Comparison of ENCODE assay signal across 7 mouse cellular contexts in the genomic region with DNA sequence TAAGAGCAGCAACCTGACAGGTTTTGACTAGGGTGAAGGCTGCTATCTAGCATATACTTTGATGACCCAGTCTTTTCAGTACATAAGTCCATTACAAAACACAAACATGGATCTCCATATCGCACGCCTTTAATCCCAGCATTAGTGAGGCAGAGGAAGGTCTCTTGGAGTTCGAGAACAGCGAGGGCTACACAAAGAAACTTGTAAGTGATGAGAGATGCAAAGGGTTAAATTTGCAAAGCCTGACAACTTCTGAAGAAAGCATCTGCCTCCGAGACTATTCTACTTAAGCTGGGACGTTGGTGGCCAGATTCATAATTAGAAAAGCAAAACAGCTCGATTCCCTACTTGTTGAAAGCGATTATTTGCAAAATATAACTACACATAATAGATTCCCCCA. TPM values are rescaled to one million over a fixed set of nuclear protein-coding genes. Genes with fewer than 3 reads are reported as not detected.
A peak's percentile ranks its signal among the peaks of the same experiment; 100 is the strongest.
DNase-seq lines count a peak whose midpoint lies in the region; ATAC-seq and TF ChIP-seq lines count a peak whose summit lies in the region.

No protein-coding gene starts in this region.

- H3K36me3 ChIP-seq in thymus, adult 2 months (ENCODE audit: control insufficient read depth, insufficient read depth, low read length) = peaks cover 29% of the 10 kb centered on the region
- H3K36me3 ChIP-seq in forebrain, embryonic 14.5 days (ENCODE audit: control insufficient read depth, insufficient read depth, low read length) = peaks cover 47% of the 10 kb centered on the region
- H3K36me3 ChIP-seq in liver, embryonic 15.5 days (replicated peaks) = peaks cover 43% of the 10 kb centered on the region

- H3K9ac ChIP-seq in forebrain, embryonic 14.5 days (ENCODE audit: low read length) = no peak overlapping the region
- H3K9ac ChIP-seq in liver, embryonic 15.5 days = peak overlapping the region; percentile 7; the same call in 1 of the 2 replicates

- no peak overlapping the region; the same call in 1 of the 2 replicates for H3K27ac ChIP-seq in thymus, adult 2 months (ENCODE audit: control insufficient read depth, insufficient read depth, low read length)
- H3K27ac ChIP-seq in forebrain, embryonic 14.5 days (ENCODE audit: low read depth, low read length) = no peak overlapping the region
- H3K27ac ChIP-seq in liver, embryonic 15.5 days (replicated peaks) = peak overlapping the region; percentile 64

- ATAC-seq in forebrain, embryonic 14.5 days = no peak; the same call in 1 of the 2 replicates
- ATAC-seq in liver, embryonic 15.5 days (ENCODE audit: insufficient read depth) = no peak; the same call in 1 of the 2 replicates

- H3K27me3 ChIP-seq in thymus, adult 2 months (ENCODE audit: control insufficient read depth, insufficient read depth, low read length) = no peaks in the 10 kb centered on the region
- H3K27me3 ChIP-seq in forebrain, embryonic 14.5 days (replicated peaks; ENCODE audit: control insufficient read depth, insufficient read depth, low read length) = no peaks in the 10 kb centered on the region
- H3K27me3 ChIP-seq in liver, embryonic 15.5 days = no peaks in the 10 kb centered on the region

- TF ChIP-seq CTCF in thymus, adult 2 months (IDR thresholded peaks at IDR 0.05; ENCODE audit: borderline replicate concordance, control insufficient read depth, extremely low read depth, insufficient read depth, low read length, poor library complexity) = no peak

- H3K4me2 ChIP-seq in forebrain, embryonic 14.5 days (ENCODE audit: low read length) = peak overlapping the region; percentile 51
- H3K4me2 ChIP-seq in liver, embryonic 15.5 days = peak overlapping the region; percentile 87

- DNase-seq in thymus, adult 2 months = peak; percentile 44
- no peak for DNase-seq in thymus, postnatal 25 days
- no peak for DNase-seq in forebrain, embryonic 14.5 days (ENCODE audit: low spot score)
- DNase-seq in urinary bladder, postnatal 36 days (ENCODE audit: low spot score in 2 of 2) = no peak
- no peak for DNase-seq in retina, embryonic 14.5 days (ENCODE audit: low spot score)
- no peak for DNase-seq in layer of hippocampus, adult 9-10 months (ENCODE audit: low spot score)

- no peak for TF ChIP-seq POLR2A in thymus, adult 2 months (IDR thresholded peaks at IDR 0.05; ENCODE audit: control insufficient read depth, extremely low read depth, insufficient read depth, low read length, poor library complexity)

- no peak overlapping the region for H3K4me3 ChIP-seq in thymus, adult 2 months (ENCODE audit: control insufficient read depth, insufficient read depth, low read length)
- peak overlapping the region; percentile 20 for H3K4me3 ChIP-seq in forebrain, embryonic 14.5 days (ENCODE audit: low read depth, low read length)
- H3K4me3 ChIP-seq in liver, embryonic 15.5 days (replicated peaks) = peak overlapping the region; percentile 78

- peaks cover 5% of the 10 kb centered on the region; the same call in 1 of the 2 replicates for H3K4me1 ChIP-seq in thymus, adult 2 months (replicated peaks; ENCODE audit: control insufficient read depth, insufficient read depth, low read length)
- H3K4me1 ChIP-seq in forebrain, embryonic 14.5 days (ENCODE audit: control insufficient read depth, insufficient read depth, low read length) = peaks cover 6% of the 10 kb centered on the region; the same call in 1 of the 2 replicates
- H3K4me1 ChIP-seq in liver, embryonic 15.5 days (replicated peaks) = peaks cover 33% of the 10 kb centered on the region

- 15% methylated on average over 8 of the region's 8 CpGs for WGBS in thymus, adult 2 months
- WGBS in forebrain, embryonic 14.5 days = 7% methylated on average over 8 of the region's 8 CpGs
- WGBS in liver, embryonic 15.5 days (ENCODE audit: insufficient replicate concordance) = 8% methylated on average over 8 of the region's 8 CpGs

- H3K9me3 ChIP-seq in forebrain, embryonic 14.5 days (replicated peaks; ENCODE audit: control insufficient read depth, low read length) = no peaks in the 10 kb centered on the region
- H3K9me3 ChIP-seq in liver, embryonic 15.5 days (replicated peaks) = no peaks in the 10 kb centered on the region

RNA-seq across cellular contexts. Expression of a gene that starts 0.4 kb away (rescaled TPM):
- 96.8 and 99.4 TPM in 2 replicates for polyA plus RNA-seq in thymus, adult 2 months (2012; rRNA removed)
- 178 and 181 TPM in 2 replicates for polyA plus RNA-seq in forebrain, embryonic 14.5 days (2014; fragmentation: Nextera tagmentation; extraction: Ambion mirVana)
- 27.6 and 30.9 TPM in 2 replicates for polyA plus RNA-seq in liver, embryonic 15.5 days (2015; fragmentation: Nextera tagmentation; extraction: Ambion mirVana)

RNA-seq across cellular contexts. Expression of a gene that starts 10.4 kb away (rescaled TPM):
- 70.8 and 89.5 TPM in 2 replicates for polyA plus RNA-seq in thymus, adult 2 months (2012; rRNA removed)
- polyA plus RNA-seq in forebrain, embryonic 14.5 days (2014; fragmentation: Nextera tagmentation; extraction: Ambion mirVana) = 10.2 and 14.8 TPM in 2 replicates
- polyA plus RNA-seq in liver, embryonic 15.5 days (2015; fragmentation: Nextera tagmentation; extraction: Ambion mirVana) = 1.7 and 2.4 TPM in 2 replicates

RNA-seq across cellular contexts. Expression of a gene that starts 28.6 kb away (rescaled TPM):
- 35.7 and 40.0 TPM in 2 replicates for polyA plus RNA-seq in thymus, adult 2 months (2012; rRNA removed)
- 0.21 and 0.81 TPM in 2 replicates for polyA plus RNA-seq in forebrain, embryonic 14.5 days (2014; fragmentation: Nextera tagmentation; extraction: Ambion mirVana)
- 1.3 TPM in 2 replicates for polyA plus RNA-seq in liver, embryonic 15.5 days (2015; fragmentation: Nextera tagmentation; extraction: Ambion mirVana)

RNA-seq across cellular contexts. Expression of a gene that starts 30.2 kb away (rescaled TPM):
- 117 and 126 TPM in 2 replicates for polyA plus RNA-seq in thymus, adult 2 months (2012; rRNA removed)
- 8.4 and 9.8 TPM in 2 replicates for polyA plus RNA-seq in forebrain, embryonic 14.5 days (2014; fragmentation: Nextera tagmentation; extraction: Ambion mirVana)
- 4.1 and 4.7 TPM in 2 replicates for polyA plus RNA-seq in liver, embryonic 15.5 days (2015; fragmentation: Nextera tagmentation; extraction: Ambion mirVana)

RNA-seq across cellular contexts. Expression of a gene that starts 42.6 kb away (rescaled TPM):
- polyA plus RNA-seq in thymus, adult 2 months (2012; rRNA removed) = 5.1 and 5.5 TPM in 2 replicates
- polyA plus RNA-seq in forebrain, embryonic 14.5 days (2014; fragmentation: Nextera tagmentation; extraction: Ambion mirVana) = 22.6 and 28.0 TPM in 2 replicates
- polyA plus RNA-seq in liver, embryonic 15.5 days (2015; fragmentation: Nextera tagmentation; extraction: Ambion mirVana) = 0.07 TPM in 2 replicates

Comparison
In these comparisons a context has a peak if more than half of its experiments do, and no peak if none do; other contexts are left out.
1. RNA of a gene that starts 28.6 kb away (polyA plus RNA-seq): 35.7 to 40.0 TPM in thymus, adult 2 months; 1.3 TPM in liver, embryonic 15.5 days and 0.21 to 0.81 TPM in forebrain, embryonic 14.5 days; every median in the first group is over 10 times any median in the second.